Mouse (Mus musculus): Measurements from ENCODE around the gene Gm7970. TPM values are rescaled to one million over a fixed set of nuclear protein-coding genes. Genes with fewer than 3 reads are reported as not detected.

Gene Gm7970
- total and polyA plus RNA-seq, 3 experiments = not detected

Other genes with a start within 250 kb of the Gm7970 start
- gene Gm5798, start 207.0 kb downstream of the Gm7970 start, total RNA-seq (2012; rRNA removed) = not detected in 2 replicates
- not detected in 2 replicates for gene Gm5798, start 207.0 kb downstream of the Gm7970 start, total RNA-seq (2014; rRNA removed)
- not detected in 2 replicates for gene Gm5798, start 207.0 kb downstream of the Gm7970 start, polyA plus RNA-seq (2012; ENCODE audit: insufficient read length, low read depth)
- not detected in 2 replicates for gene Gm7945, start 169.2 kb downstream of the Gm7970 start, total RNA-seq (2012; rRNA removed)
- gene Gm7945, start 169.2 kb downstream of the Gm7970 start, total RNA-seq (2014; rRNA removed) = not detected in 2 replicates
- gene Gm7945, start 169.2 kb downstream of the Gm7970 start, polyA plus RNA-seq (2012; ENCODE audit: insufficient read length, low read depth) = not detected in 2 replicates
- gene Gm6482, start 147.3 kb downstream of the Gm7970 start, total RNA-seq (2012; rRNA removed) = not detected in 2 replicates
- not detected in 2 replicates for gene Gm6482, start 147.3 kb downstream of the Gm7970 start, total RNA-seq (2014; rRNA removed)
- gene Gm6482, start 147.3 kb downstream of the Gm7970 start, polyA plus RNA-seq (2012; ENCODE audit: insufficient read length, low read depth) = not detected in 2 replicates
- gene Gm7954, start 102.1 kb downstream of the Gm7970 start, total RNA-seq (2012; rRNA removed) = not detected in 2 replicates
- gene Gm7954, start 102.1 kb downstream of the Gm7970 start, total RNA-seq (2014; rRNA removed) = not detected in 2 replicates
- not detected in 2 replicates for gene Gm7954, start 102.1 kb downstream of the Gm7970 start, polyA plus RNA-seq (2012; ENCODE audit: insufficient read length, low read depth)
- gene Gm3486, start 66.1 kb downstream of the Gm7970 start, total RNA-seq (2012; rRNA removed) = not detected in 2 replicates
- gene Gm3486, start 66.1 kb downstream of the Gm7970 start, total RNA-seq (2014; rRNA removed) = not detected in 2 replicates
- not detected in 2 replicates for gene Gm3486, start 66.1 kb downstream of the Gm7970 start, polyA plus RNA-seq (2012; ENCODE audit: insufficient read length, low read depth)
- not detected in 2 replicates for gene 1700049E17Rik2, start 17.6 kb upstream of the Gm7970 start, total RNA-seq (2012; rRNA removed)
- not detected in 2 replicates for gene 1700049E17Rik2, start 17.6 kb upstream of the Gm7970 start, total RNA-seq (2014; rRNA removed)
- gene 1700049E17Rik2, start 17.6 kb upstream of the Gm7970 start, polyA plus RNA-seq (2012; ENCODE audit: insufficient read length, low read depth) = not detected in 2 replicates
- gene Gm3072, start 69.0 kb upstream of the Gm7970 start, total RNA-seq (2012; rRNA removed) = not detected in 2 replicates
- gene Gm3072, start 69.0 kb upstream of the Gm7970 start, total RNA-seq (2014; rRNA removed) = not detected in 2 replicates
- not detected in 2 replicates for gene Gm3072, start 69.0 kb upstream of the Gm7970 start, polyA plus RNA-seq (2012; ENCODE audit: insufficient read length, low read depth)
- gene Gm3676, start 90.9 kb upstream of the Gm7970 start, total RNA-seq (2012; rRNA removed) = not detected in 2 replicates
- not detected in 2 replicates for gene Gm3676, start 90.9 kb upstream of the Gm7970 start, total RNA-seq (2014; rRNA removed)
- not detected in 2 replicates for gene Gm3676, start 90.9 kb upstream of the Gm7970 start, polyA plus RNA-seq (2012; ENCODE audit: insufficient read length, low read depth)
- not detected in 2 replicates for gene Gm8068, start 146.3 kb upstream of the Gm7970 start, total RNA-seq (2012; rRNA removed)
- gene Gm8068, start 146.3 kb upstream of the Gm7970 start, total RNA-seq (2014; rRNA removed) = not detected in 2 replicates
- not detected in 2 replicates for gene Gm8068, start 146.3 kb upstream of the Gm7970 start, polyA plus RNA-seq (2012; ENCODE audit: insufficient read length, low read depth)
- not detected in 2 replicates for gene Gm7929, start 195.0 kb upstream of the Gm7970 start, total RNA-seq (2012; rRNA removed)
- gene Gm7929, start 195.0 kb upstream of the Gm7970 start, total RNA-seq (2014; rRNA removed) = not detected in 2 replicates
- gene Gm7929, start 195.0 kb upstream of the Gm7970 start, polyA plus RNA-seq (2012; ENCODE audit: insufficient read length, low read depth) = not detected in 2 replicates
- not detected in 2 replicates for gene Gm47189, start 216.9 kb upstream of the Gm7970 start, total RNA-seq (2012; rRNA removed)
- gene Gm47189, start 216.9 kb upstream of the Gm7970 start, total RNA-seq (2014; rRNA removed) = not detected in 2 replicates
- not detected in 2 replicates for gene Gm47189, start 216.9 kb upstream of the Gm7970 start, polyA plus RNA-seq (2012; ENCODE audit: insufficient read length, low read depth)